16 mouse cellular contexts compared by ENCODE assay signal in the genomic region with DNA sequence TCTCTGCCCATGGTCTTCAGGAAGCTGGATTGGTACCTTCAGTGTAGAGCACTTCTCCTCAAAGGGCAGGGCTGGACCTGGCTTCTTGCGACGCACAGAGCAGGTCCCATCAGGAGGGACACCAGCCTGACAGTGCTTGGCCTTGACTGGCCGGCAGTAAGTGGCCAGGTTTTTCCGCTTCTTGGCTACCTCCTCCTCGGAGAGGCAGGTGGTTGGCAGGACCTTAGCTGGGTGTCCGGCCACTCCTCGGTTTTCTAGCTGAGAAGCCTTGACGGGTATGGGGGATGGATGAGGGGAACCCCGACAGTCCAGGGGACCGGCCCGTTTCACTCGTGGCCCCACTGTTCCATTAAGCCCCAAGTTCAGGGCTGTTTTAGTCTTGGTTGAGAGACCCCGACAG. TPM values are rescaled to one million over a fixed set of nuclear protein-coding genes. Genes with fewer than 3 reads are reported as not detected.
DNase-seq lines count a peak whose midpoint lies in the region; TF ChIP-seq lines count a peak whose summit lies in the region.
"Had no signal": no experiment of that assay in that cellular context is flagged by ENCODE, and none has a peak within 500 bp of the region (broad histone marks: within the 10 kb centered on the region; RNA-seq: fewer than 3 reads in every experiment).

No protein-coding gene starts in this region.

- no peak overlapping the region for H3K4me3 ChIP-seq in left cerebral cortex, adult 2 months
- no peak overlapping the region for H3K4me3 ChIP-seq in cortical plate, adult 2 months (ENCODE audit: insufficient read depth, low read length)
- H3K4me3 ChIP-seq: heart, adult 2 months; heart, embryonic 15.5 days; midbrain, embryonic 15.5 days had no signal

- peak overlapping the region; percentile 96 for H3K27ac ChIP-seq in left cerebral cortex, adult 2 months
- H3K27ac ChIP-seq in cortical plate, adult 2 months (ENCODE audit: insufficient read depth, low read length): peak overlapping the region; percentile 20; the same call in 1 of the 2 replicates
- H3K27ac ChIP-seq: heart, adult 2 months; heart, embryonic 15.5 days; hindbrain, postnatal 0 days; midbrain, embryonic 15.5 days had no signal

- no peak for TF ChIP-seq CTCF in left cerebral cortex, adult 2 months (IDR thresholded peaks at IDR 0.05)
- no peak for TF ChIP-seq CTCF in cortical plate, adult 2 months (IDR thresholded peaks at IDR 0.05; ENCODE audit: extremely low read depth, insufficient read depth, low read length)

- intact Hi-C loops in left cerebral cortex, adult 2 months (cut with DNase I): no loop called here
- intact Hi-C loops in left cerebral cortex, postnatal 14 days (cut with DNase I): loop anchor here (2.0 kb wide), 1 partner anchor 38 kb away; no protein-coding TSS in a partner anchor

- TF ChIP-seq POLR2A in cortical plate, adult 2 months (IDR thresholded peaks at IDR 0.05; ENCODE audit: extremely low read depth, insufficient read depth, low read length): no peak

- H3K4me1 ChIP-seq in cortical plate, adult 2 months (ENCODE audit: control insufficient read depth, insufficient read depth, low read length): peaks cover 5% of the 10 kb centered on the region

- peak; percentile 47 to 49 for DNase-seq in cerebellum, postnatal 10 days
- DNase-seq in cerebellum, postnatal 4 days (ENCODE audit: low spot score in 2 of 2): no peak
- no peak for DNase-seq in left cerebral cortex, adult 2 months (ENCODE audit: extremely low spot score in 1 of 2, low spot score in 2 of 2)
- DNase-seq in left cerebral cortex, postnatal 14 days (ENCODE audit: low spot score in 2 of 2): no peak
- peak; percentile 59 to 63 for DNase-seq in cerebellum, postnatal 14 days
- DNase-seq in kidney, adult 18-20 months: no peak
- no peak for DNase-seq in spleen, adult 18-20 months

RNA-seq across cellular contexts. Expression of gene Cyb561d1, which starts 2.2 kb away (rescaled TPM):
- total RNA-seq in left cerebral cortex, adult 2 months (2021): 10 to 100 TPM; 18.8 to 20.7 TPM
- total RNA-seq in left cerebral cortex, postnatal 14 days (2021): 10 to 100 TPM; 13.7 to 14.7 TPM
- polyA plus RNA-seq in cortical plate, adult 2 months (2012; rRNA removed): 15.0 and 16.9 TPM in 2 replicates

RNA-seq across cellular contexts. Expression of gene Atxn7l2, which starts 7.5 kb away (rescaled TPM):
- total RNA-seq in left cerebral cortex, adult 2 months (2021): 10 to 100 TPM; 30.6 to 32.8 TPM
- 10 to 100 TPM; 22.5 to 23.0 TPM for total RNA-seq in left cerebral cortex, postnatal 14 days (2021)
- 36.5 and 43.0 TPM in 2 replicates for polyA plus RNA-seq in cortical plate, adult 2 months (2012; rRNA removed)

RNA-seq across cellular contexts. Expression of gene Amigo1, which starts 17.1 kb away (rescaled TPM):
- 10 to 100 TPM; 80.2 to 82.8 TPM for total RNA-seq in left cerebral cortex, adult 2 months (2021)
- 10 to 100 TPM; 55.3 to 57.7 TPM for total RNA-seq in left cerebral cortex, postnatal 14 days (2021)
- polyA plus RNA-seq in cortical plate, adult 2 months (2012; rRNA removed): 43.7 and 49.2 TPM in 2 replicates

RNA-seq across cellular contexts. Expression of gene Sypl2, which starts 23.2 kb away (rescaled TPM):
- total RNA-seq in left cerebral cortex, adult 2 months (2021): 1 to 10 TPM; 1.7 to 2.0 TPM
- 1 to 10 TPM; 1.1 to 1.3 TPM for total RNA-seq in left cerebral cortex, postnatal 14 days (2021)
- 2.1 and 2.7 TPM in 2 replicates for polyA plus RNA-seq in cortical plate, adult 2 months (2012; rRNA removed)
- total RNA-seq: megakaryocyte-erythroid progenitor cell, adult 5-6 weeks had no signal

RNA-seq across cellular contexts. Expression of gene Gpr61, which starts 48.5 kb away (rescaled TPM):
- 10 to 100 TPM; 17.0 to 19.0 TPM for total RNA-seq in left cerebral cortex, adult 2 months (2021)
- 10 to 100 TPM; 19.7 to 21.0 TPM for total RNA-seq in left cerebral cortex, postnatal 14 days (2021)
- polyA plus RNA-seq in cortical plate, adult 2 months (2012; rRNA removed): 12.3 and 13.2 TPM in 2 replicates
- total RNA-seq: gastrocnemius, adult 8-10 months; heart, adult 2 months; heart, postnatal 4 days; liver, adult 2 months; megakaryocyte-erythroid progenitor cell, adult 5-6 weeks had no signal
- polyA plus RNA-seq: liver, adult 2 months had no signal

Comparison
In these comparisons a context has a peak if more than half of its experiments do, and no peak if none do; other contexts are left out.
1. DNase-seq: peak in cerebellum, postnatal 10 days (2 of 2) and cerebellum, postnatal 14 days (2 of 2); none in cerebellum, postnatal 4 days (0 of 2), left cerebral cortex, adult 2 months (0 of 2), left cerebral cortex, postnatal 14 days (0 of 2), kidney, adult 18-20 months (single experiment) and spleen, adult 18-20 months (0 of 2).